Mouse (Mus musculus): ENCODE measurements around the gene Kremen2. TPM values are rescaled to one million over a fixed set of nuclear protein-coding genes. Genes with fewer than 3 reads are reported as not detected.

Kremen2 gene
- polyA plus RNA-seq, 1 experiment from 2014 or later: 0.63 TPM

- no peak for ATAC-seq (replicated peaks; ENCODE audit: insufficient number of reproducible peaks, low FRiP score, low TSS enrichment)
- H3K4me1 ChIP-seq (ENCODE audit: control insufficient read depth, insufficient read depth, low read length): peaks cover 17% of the 10 kb centered on the region
- H3K4me3 ChIP-seq (ENCODE audit: low read depth, low read length): no peak overlapping the region
- WGBS (ENCODE audit: insufficient replicate concordance): 60% methylated on average over 15 of the region's 15 CpGs
- no peak overlapping the region for H3K27ac ChIP-seq (ENCODE audit: low read depth, low read length)
- no peak overlapping the region for H3K9ac ChIP-seq (ENCODE audit: low read depth, low read length)
- H3K9me3 ChIP-seq (replicated peaks; ENCODE audit: control insufficient read depth, low read length): no peaks in the 10 kb centered on the region
- no peak overlapping the region for H3K4me2 ChIP-seq
- H3K36me3 ChIP-seq (ENCODE audit: control insufficient read depth, insufficient read depth, low read length): peaks cover 12% of the 10 kb centered on the region
- peaks cover 59% of the 10 kb centered on the region for H3K27me3 ChIP-seq (ENCODE audit: control insufficient read depth, insufficient read depth, low read length)
Measured at GRCm38 (mm10) chr17:23737493-23738445, 7.9 kb downstream of the Kremen2 start.

- Histone ChIP-seq H3K4me1 (ENCODE audit: control insufficient read depth, insufficient read depth, low read length) (peaks cover 7% of the 10 kb centered on the region), H3K9me3 (replicated peaks; ENCODE audit: control insufficient read depth, low read length) (no peaks in the 10 kb centered on the region), H3K36me3 (ENCODE audit: control insufficient read depth, insufficient read depth, low read length) (peaks cover 12% of the 10 kb centered on the region), H3K4me3 (ENCODE audit: low read depth, low read length) (no peak overlapping the region), H3K27ac (ENCODE audit: low read depth, low read length) (no peak overlapping the region), H3K4me2 (no peak overlapping the region), H3K9ac (ENCODE audit: low read depth, low read length) (no peak overlapping the region), H3K27me3 (ENCODE audit: control insufficient read depth, insufficient read depth, low read length) (peaks cover 25% of the 10 kb centered on the region)
- ATAC-seq (replicated peaks; ENCODE audit: insufficient number of reproducible peaks, low FRiP score, low TSS enrichment): no peak
- whole genome bisulfite sequencing (ENCODE audit: insufficient replicate concordance): 77% methylated on average over 1 of the region's 1 CpGs
Measured at GRCm38 (mm10) chr17:23734341-23734740, 11.3 kb downstream of the Kremen2 start.

DNA sequence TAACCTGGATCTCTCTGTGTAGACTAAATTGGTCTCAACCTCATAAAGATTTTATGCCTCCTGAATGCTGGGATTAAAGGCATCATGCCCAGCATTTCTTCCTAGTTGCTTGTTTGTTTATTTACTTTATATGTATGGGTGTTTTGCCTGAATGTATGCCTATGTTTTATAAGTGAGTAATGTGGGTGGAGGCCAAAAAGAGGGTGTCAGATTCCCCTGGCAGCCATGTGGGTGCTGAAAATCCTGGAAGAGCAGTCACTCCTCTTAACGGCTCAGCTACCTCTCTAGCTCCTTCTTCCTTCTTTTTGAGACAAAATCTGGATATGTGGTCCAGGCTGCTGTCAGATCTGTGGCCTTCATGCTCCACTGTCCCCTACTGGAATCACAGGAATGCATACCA, 15.2 kb downstream of the Kremen2 start:
- H3K27me3 ChIP-seq (ENCODE audit: control insufficient read depth, insufficient read depth, low read length): peaks cover under 1% of the 10 kb centered on the region; the same call in 1 of the 2 replicates
- no peaks in the 10 kb centered on the region for H3K9me3 ChIP-seq (replicated peaks; ENCODE audit: control insufficient read depth, low read length)
- H3K9ac ChIP-seq (ENCODE audit: low read depth, low read length): no peak overlapping the region
- H3K4me2 ChIP-seq: no peak overlapping the region
- ATAC-seq (replicated peaks; ENCODE audit: insufficient number of reproducible peaks, low FRiP score, low TSS enrichment): no peak
- peaks cover 3% of the 10 kb centered on the region; the same call in 1 of the 2 replicates for H3K4me1 ChIP-seq (ENCODE audit: control insufficient read depth, insufficient read depth, low read length)
- peaks cover 9% of the 10 kb centered on the region for H3K36me3 ChIP-seq (ENCODE audit: control insufficient read depth, insufficient read depth, low read length)
- H3K27ac ChIP-seq (ENCODE audit: low read depth, low read length): no peak overlapping the region
- H3K4me3 ChIP-seq (ENCODE audit: low read depth, low read length): no peak overlapping the region
- 61% methylated on average over 1 of the region's 1 CpGs for WGBS (ENCODE audit: insufficient replicate concordance)

DNA sequence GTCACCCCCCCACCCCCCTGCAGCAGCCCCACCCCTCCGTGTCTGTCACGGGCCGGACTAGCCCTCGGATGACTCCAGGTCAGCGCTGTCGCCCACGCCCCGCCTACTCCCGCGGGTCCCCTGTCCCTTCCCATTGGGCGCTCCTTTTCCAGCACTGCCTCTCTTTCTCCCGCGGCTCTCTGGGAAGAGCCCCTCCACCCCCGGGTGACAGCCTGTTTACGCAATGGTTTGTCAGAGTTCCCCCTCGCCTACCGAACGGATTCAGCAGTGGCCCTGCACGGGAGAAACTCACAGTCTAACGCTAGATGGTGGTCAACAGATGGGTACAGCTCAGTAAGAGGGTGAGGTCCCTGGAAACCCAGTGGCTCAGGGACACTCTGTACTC, 18.9 kb downstream of the Kremen2 start:
- peak; percentile 90 for ATAC-seq (replicated peaks; ENCODE audit: insufficient number of reproducible peaks, low FRiP score, low TSS enrichment)
- H3K27ac ChIP-seq (ENCODE audit: low read depth, low read length): peak overlapping the region; percentile 95
- no peaks in the 10 kb centered on the region for H3K36me3 ChIP-seq (ENCODE audit: control insufficient read depth, insufficient read depth, low read length)
- H3K4me2 ChIP-seq: peak overlapping the region; percentile 77
- no peaks in the 10 kb centered on the region for H3K27me3 ChIP-seq (ENCODE audit: control insufficient read depth, insufficient read depth, low read length)
- H3K4me3 ChIP-seq (ENCODE audit: low read depth, low read length): peak overlapping the region; percentile 90
- WGBS (ENCODE audit: insufficient replicate concordance): under 1% methylated on average over 20 of the region's 20 CpGs
- peaks cover 3% of the 10 kb centered on the region; the same call in 1 of the 2 replicates for H3K4me1 ChIP-seq (ENCODE audit: control insufficient read depth, insufficient read depth, low read length)
- H3K9me3 ChIP-seq (replicated peaks; ENCODE audit: control insufficient read depth, low read length): no peaks in the 10 kb centered on the region
- peak overlapping the region; percentile 89 for H3K9ac ChIP-seq (ENCODE audit: low read depth, low read length)

- Histone ChIP-seq H3K27me3 (ENCODE audit: control insufficient read depth, insufficient read depth, low read length) (no peaks in the 10 kb centered on the region), H3K9ac (ENCODE audit: low read depth, low read length) (peak within 1 kb of the TSS; percentile 89), H3K4me1 (ENCODE audit: control insufficient read depth, insufficient read depth, low read length) (peaks cover 3% of the 10 kb centered on the region; the same call in 1 of the 2 replicates), H3K4me2 (peak within 1 kb of the TSS; percentile 77), H3K9me3 (replicated peaks; ENCODE audit: control insufficient read depth, low read length) (no peaks in the 10 kb centered on the region), H3K4me3 (ENCODE audit: low read depth, low read length) (peak within 1 kb of the TSS; percentile 90), H3K27ac (ENCODE audit: low read depth, low read length) (peak within 1 kb of the TSS; percentile 95), H3K36me3 (ENCODE audit: control insufficient read depth, insufficient read depth, low read length) (no peaks in the 10 kb centered on the region)
- 1% methylated on average over 70 of the region's 73 CpGs for WGBS (ENCODE audit: insufficient replicate concordance)
- peak; percentile 94 for ATAC-seq (replicated peaks; ENCODE audit: insufficient number of reproducible peaks, low FRiP score, low TSS enrichment)
Measured at GRCm38 (mm10) chr17:23725999-23726757, 19.5 kb downstream of the Kremen2 start, which contains the start of gene Pkmyt1. Pkmyt1 (plus strand) TSS chr17:23726336.

GRCm38 (mm10) chr17:23725477-23725876, 20.2 kb downstream of the Kremen2 start:
- H3K4me1 ChIP-seq (ENCODE audit: control insufficient read depth, insufficient read depth, low read length): peaks cover 3% of the 10 kb centered on the region; the same call in 1 of the 2 replicates
- no peaks in the 10 kb centered on the region for H3K36me3 ChIP-seq (ENCODE audit: control insufficient read depth, insufficient read depth, low read length)
- H3K27ac ChIP-seq (ENCODE audit: low read depth, low read length): peak overlapping the region; percentile 95
- H3K27me3 ChIP-seq (ENCODE audit: control insufficient read depth, insufficient read depth, low read length): peaks cover 3% of the 10 kb centered on the region; the same call in 1 of the 2 replicates
- peak overlapping the region; percentile 89; the same call in 1 of the 2 replicates for H3K9ac ChIP-seq (ENCODE audit: low read depth, low read length)
- 61% methylated on average over 4 of the region's 4 CpGs for WGBS (ENCODE audit: insufficient replicate concordance)
- peak overlapping the region; percentile 77 for H3K4me2 ChIP-seq
- no peaks in the 10 kb centered on the region for H3K9me3 ChIP-seq (replicated peaks; ENCODE audit: control insufficient read depth, low read length)
- ATAC-seq (replicated peaks; ENCODE audit: insufficient number of reproducible peaks, low FRiP score, low TSS enrichment): no peak
- peak overlapping the region; percentile 90 for H3K4me3 ChIP-seq (ENCODE audit: low read depth, low read length)

GRCm38 (mm10) chr17:23722376-23723125, 23.1 kb downstream of the Kremen2 start, which contains the start of gene 1520401A03Rik:
1520401A03Rik (minus strand) TSS chr17:23722783.
- no peak within 1 kb of the TSS for H3K9ac ChIP-seq (ENCODE audit: low read depth, low read length)
- WGBS (ENCODE audit: insufficient replicate concordance): 56% methylated on average over 7 of the region's 7 CpGs

DNA sequence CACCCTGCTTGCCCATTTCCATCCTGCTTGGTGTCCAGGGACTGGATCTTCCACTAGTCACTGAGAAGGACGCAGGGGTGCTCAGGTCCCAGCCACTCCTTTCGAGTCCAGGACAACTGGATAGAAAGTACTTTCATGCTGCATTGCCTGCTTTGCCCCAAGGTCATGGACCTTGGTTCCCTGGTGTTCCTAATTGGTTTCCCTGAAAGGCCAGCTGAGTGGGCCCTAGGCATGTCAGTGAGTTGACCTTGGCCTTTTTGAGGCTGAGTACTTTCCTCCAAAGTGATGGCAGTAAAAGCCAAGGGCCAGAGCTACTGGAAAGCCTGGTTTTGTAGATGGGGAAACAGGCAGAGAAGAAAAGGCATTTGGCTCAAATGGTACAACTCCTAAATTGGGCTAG, 23.7 kb downstream of the Kremen2 start:
- H3K9ac ChIP-seq (ENCODE audit: low read depth, low read length): no peak overlapping the region
- no peak overlapping the region for H3K27ac ChIP-seq (ENCODE audit: low read depth, low read length)
- peaks cover 7% of the 10 kb centered on the region; the same call in 1 of the 2 replicates for H3K27me3 ChIP-seq (ENCODE audit: control insufficient read depth, insufficient read depth, low read length)
- no peak overlapping the region for H3K4me3 ChIP-seq (ENCODE audit: low read depth, low read length)
- no peaks in the 10 kb centered on the region for H3K36me3 ChIP-seq (ENCODE audit: control insufficient read depth, insufficient read depth, low read length)
- H3K4me1 ChIP-seq (ENCODE audit: control insufficient read depth, insufficient read depth, low read length): peaks cover 3% of the 10 kb centered on the region; the same call in 1 of the 2 replicates
- H3K9me3 ChIP-seq (replicated peaks; ENCODE audit: control insufficient read depth, low read length): no peaks in the 10 kb centered on the region
- ATAC-seq (replicated peaks; ENCODE audit: insufficient number of reproducible peaks, low FRiP score, low TSS enrichment): no peak
- WGBS (ENCODE audit: insufficient replicate concordance): 85% methylated on average over 2 of the region's 2 CpGs
- no peak overlapping the region for H3K4me2 ChIP-seq

More at GRCm38 (mm10) chr17:23722376-23723125, 23.1 kb downstream of the Kremen2 start, which contains the start of gene 1520401A03Rik:
- no peaks in the 10 kb centered on the region for H3K36me3 ChIP-seq (ENCODE audit: control insufficient read depth, insufficient read depth, low read length)
- H3K9me3 ChIP-seq (replicated peaks; ENCODE audit: control insufficient read depth, low read length): no peaks in the 10 kb centered on the region
- no peak within 1 kb of the TSS for H3K27ac ChIP-seq (ENCODE audit: low read depth, low read length)
- no peak within 1 kb of the TSS for H3K4me2 ChIP-seq
- peaks cover 6% of the 10 kb centered on the region; the same call in 1 of the 2 replicates for H3K27me3 ChIP-seq (ENCODE audit: control insufficient read depth, insufficient read depth, low read length)
- no peak for ATAC-seq (replicated peaks; ENCODE audit: insufficient number of reproducible peaks, low FRiP score, low TSS enrichment)
- peaks cover 3% of the 10 kb centered on the region; the same call in 1 of the 2 replicates for H3K4me1 ChIP-seq (ENCODE audit: control insufficient read depth, insufficient read depth, low read length)
- H3K4me3 ChIP-seq (ENCODE audit: low read depth, low read length): no peak within 1 kb of the TSS

Data from heart, embryonic 11.5 days (tissue).